Mouse (Mus musculus): Measurements from ENCODE around the gene Aox2.

GRCm38 (mm10) chr1:58341576-58341975 lies 63.5 kb downstream of the Aox2 start:
- TF ChIP-seq CTCF (IDR thresholded peaks at IDR 0.05; ENCODE audit: low read depth, low read length) (no peak), POLR2A (IDR thresholded peaks at IDR 0.05; ENCODE audit: borderline replicate concordance, low read depth, low read length) (no peak)

Data from bone marrow macrophage, adult 2 months (primary cell).